Mouse (Mus musculus): Measurements from ENCODE around the gene Tnp2. TPM values are rescaled to one million over a fixed set of nuclear protein-coding genes. Genes with fewer than 3 reads are reported as not detected.
"Not testable (repeated sequence)": the region's sequence is repeated elsewhere in the genome, so short reads cannot be mapped to it uniquely, and the experiment has no call there.

Gene Tnp2
- polyA plus RNA-seq, 1 experiment from 2014 or later, result not detected

- H3K27me3 ChIP-seq (replicated peaks; ENCODE audit: low read depth, poor library complexity, severe bottlenecking), result no peaks in the 10 kb centered on the region
- no peak overlapping the region for H3K27ac ChIP-seq (replicated peaks)
- WGBS, result 69% methylated on average over 3 of the region's 3 CpGs
- H3K36me3 ChIP-seq (replicated peaks), result no peaks in the 10 kb centered on the region
- peaks cover 6% of the 10 kb centered on the region; the same call in 1 of the 2 replicates for H3K4me1 ChIP-seq
- H3K9me3 ChIP-seq, result no peaks in the 10 kb centered on the region; the same call in 1 of the 2 replicates
- DNase-seq (ENCODE audit: low spot score), result no peak
- H3K4me3 ChIP-seq, result no peak overlapping the region
These were observed 31.5 kb upstream of the Tnp2 start for GRCm38 (mm10) chr16:10819966-10820365.

GRCm38 (mm10) chr16:10818579-10819135 lies 30.2 kb upstream of the Tnp2 start:
- Histone ChIP-seq H3K4me1 (peaks cover 4% of the 10 kb centered on the region; the same call in 1 of the 2 replicates), H3K27me3 (replicated peaks; ENCODE audit: low read depth, poor library complexity, severe bottlenecking) (no peaks in the 10 kb centered on the region), H3K36me3 (replicated peaks) (no peaks in the 10 kb centered on the region), H3K4me3 (no peak overlapping the region), H3K9me3 (no peaks in the 10 kb centered on the region; the same call in 1 of the 2 replicates), H3K27ac (replicated peaks) (no peak overlapping the region)
- no peak for DNase-seq (ENCODE audit: low spot score)
- 78% methylated on average over 4 of the region's 4 CpGs for WGBS

- no peaks in the 10 kb centered on the region for H3K36me3 ChIP-seq (replicated peaks)
- no peaks in the 10 kb centered on the region for H3K9me3 ChIP-seq
- no peaks in the 10 kb centered on the region for H3K4me1 ChIP-seq
- no peaks in the 10 kb centered on the region for H3K27me3 ChIP-seq (replicated peaks; ENCODE audit: low read depth, poor library complexity, severe bottlenecking)
- no peak for DNase-seq (ENCODE audit: low spot score)
- no peak overlapping the region for H3K27ac ChIP-seq (replicated peaks)
- 83% methylated on average over 4 of the region's 4 CpGs for WGBS
- H3K4me3 ChIP-seq, result no peak overlapping the region
These were observed 26.4 kb upstream of the Tnp2 start for GRCm38 (mm10) chr16:10814864-10815263.

GRCm38 (mm10) chr16:10813726-10814125 lies 25.3 kb upstream of the Tnp2 start:
- Histone ChIP-seq H3K4me1 (no peaks in the 10 kb centered on the region), H3K9me3 (no peaks in the 10 kb centered on the region), H3K4me3 (no peak overlapping the region), H3K36me3 (replicated peaks) (no peaks in the 10 kb centered on the region), H3K27me3 (replicated peaks; ENCODE audit: low read depth, poor library complexity, severe bottlenecking) (no peaks in the 10 kb centered on the region), H3K27ac (replicated peaks) (no peak overlapping the region)
- no peak for DNase-seq (ENCODE audit: low spot score)
- WGBS, result 78% methylated on average over 4 of the region's 4 CpGs

DNA sequence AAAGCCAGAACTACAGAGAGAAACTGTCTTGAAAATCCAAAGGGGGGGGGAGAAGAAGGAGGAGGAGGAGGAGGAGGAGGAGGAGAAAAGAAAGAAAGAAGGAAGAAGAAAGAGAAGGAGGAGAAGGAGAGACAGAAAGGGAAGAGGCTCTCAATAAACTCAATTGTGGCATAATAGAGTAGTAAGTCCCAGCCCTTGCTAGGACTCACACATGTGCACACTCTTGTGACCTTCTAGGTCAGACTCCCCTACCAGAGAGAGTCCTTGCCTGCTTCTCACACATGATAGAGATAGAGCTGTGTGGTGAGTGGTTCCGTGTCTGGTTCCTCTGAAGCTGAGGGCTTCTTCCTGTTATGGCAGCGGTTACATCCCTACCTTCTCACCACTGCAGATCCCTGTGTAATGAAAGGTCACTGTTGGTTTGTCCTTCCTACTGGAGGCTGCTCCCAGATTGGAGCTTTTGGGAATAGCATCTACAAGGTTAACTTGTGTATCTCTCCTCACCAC lies 24.5 kb upstream of the Tnp2 start, which contains the start of gene Gm11172:
Gene Gm11172, plus strand, starts transcription at position 51 of the 507 bp plus-strand sequence.
- H3K9me3 ChIP-seq, result no peaks in the 10 kb centered on the region
- H3K27me3 ChIP-seq (replicated peaks; ENCODE audit: low read depth, poor library complexity, severe bottlenecking), result no peaks in the 10 kb centered on the region
- H3K27ac ChIP-seq (replicated peaks), result no peak within 1 kb of the TSS
- H3K4me3 ChIP-seq, result no peak within 1 kb of the TSS
- 85% methylated on average over 2 of the region's 2 CpGs for whole genome bisulfite sequencing
- H3K36me3 ChIP-seq (replicated peaks), result no peaks in the 10 kb centered on the region
- H3K4me1 ChIP-seq, result no peaks in the 10 kb centered on the region
- no peak for DNase-seq (ENCODE audit: low spot score)

- WGBS, result 89% methylated on average over 1 of the region's 1 CpGs
- DNase-seq (ENCODE audit: low spot score), result no peak
- Histone ChIP-seq H3K27me3 (replicated peaks; ENCODE audit: low read depth, poor library complexity, severe bottlenecking) (no peaks in the 10 kb centered on the region), H3K36me3 (replicated peaks) (no peaks in the 10 kb centered on the region), H3K4me1 (0 out of 2 replicates have a peak, but pooled peaks cover 4% of the 10 kb centered on the region), H3K9me3 (no peaks in the 10 kb centered on the region), H3K4me3 (no peak overlapping the region), H3K27ac (replicated peaks) (no peak overlapping the region)
These were observed 21.9 kb upstream of the Tnp2 start for GRCm38 (mm10) chr16:10810376-10810775.

- no peaks in the 10 kb centered on the region for H3K9me3 ChIP-seq
- 0 out of 2 replicates have a peak, but pooled peaks cover 4% of the 10 kb centered on the region for H3K4me1 ChIP-seq
- no peak within 1 kb of the TSS for H3K4me3 ChIP-seq
- H3K36me3 ChIP-seq (replicated peaks), result no peaks in the 10 kb centered on the region
- WGBS, result 79% methylated on average over 10 of the region's 10 CpGs
- no peaks in the 10 kb centered on the region for H3K27me3 ChIP-seq (replicated peaks; ENCODE audit: low read depth, poor library complexity, severe bottlenecking)
- no peak within 1 kb of the TSS for H3K27ac ChIP-seq (replicated peaks)
- DNase-seq (ENCODE audit: low spot score), result no peak
These were observed 17.5 kb upstream of the Tnp2 start, which contains the start of gene Prm1 for GRCm38 (mm10) chr16:10805789-10806527. TSS of gene Prm1 (minus strand) at chr16:10805839.

DNA sequence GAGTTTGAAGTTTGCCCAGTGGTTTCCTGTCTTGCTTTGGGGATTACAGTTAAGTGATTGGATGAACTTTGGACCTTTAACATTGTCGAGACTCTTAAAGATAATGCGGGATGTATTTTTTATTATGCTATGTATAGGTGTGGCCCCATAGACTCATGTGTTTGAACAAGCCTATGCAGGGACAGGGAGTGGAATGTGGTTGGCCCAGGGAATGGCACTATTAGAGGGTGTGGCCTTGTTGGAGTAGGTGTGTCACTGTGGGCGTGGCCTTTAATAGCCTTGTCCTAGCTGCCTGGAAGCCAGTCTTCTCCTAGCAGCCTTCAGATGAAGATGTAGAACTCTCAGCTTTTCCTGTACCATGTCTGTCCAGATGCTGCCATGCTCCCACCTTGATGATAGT lies 14.0 kb upstream of the Tnp2 start:
- not testable (repeated sequence) for H3K36me3 ChIP-seq (replicated peaks); H3K27ac ChIP-seq (replicated peaks); H3K4me3 ChIP-seq; DNase-seq (ENCODE audit: low spot score); H3K4me1 ChIP-seq; H3K9me3 ChIP-seq
- peaks cover 15% of the 10 kb centered on the region for H3K27me3 ChIP-seq (replicated peaks; ENCODE audit: low read depth, poor library complexity, severe bottlenecking)
- 85% methylated on average over 3 of the region's 3 CpGs for WGBS

GRCm38 (mm10) chr16:10796034-10796433 lies 7.6 kb upstream of the Tnp2 start, which contains the start of gene Prm2:
TSS of gene Prm2 (minus strand) at chr16:10796134.
- Histone ChIP-seq H3K36me3 (replicated peaks) (no peaks in the 10 kb centered on the region), H3K9me3 (no peaks in the 10 kb centered on the region), H3K27me3 (replicated peaks; ENCODE audit: low read depth, poor library complexity, severe bottlenecking) (peaks cover 47% of the 10 kb centered on the region), H3K4me3 (no peak within 1 kb of the TSS), H3K4me1 (0 out of 2 replicates have a peak, but pooled peaks cover 3% of the 10 kb centered on the region), H3K27ac (replicated peaks) (no peak within 1 kb of the TSS)
- no peak for DNase-seq (ENCODE audit: low spot score)
- WGBS, result 80% methylated on average over 6 of the region's 6 CpGs

- no peak for DNase-seq (ENCODE audit: low spot score)
- peaks cover 30% of the 10 kb centered on the region for H3K4me1 ChIP-seq
- 80% methylated on average over 9 of the region's 9 CpGs for WGBS
- peaks cover 28% of the 10 kb centered on the region for H3K27me3 ChIP-seq (replicated peaks; ENCODE audit: low read depth, poor library complexity, severe bottlenecking)
- H3K36me3 ChIP-seq (replicated peaks), result no peaks in the 10 kb centered on the region
- H3K27ac ChIP-seq (replicated peaks), result no peak within 1 kb of the TSS
- no peak within 1 kb of the TSS for H3K4me3 ChIP-seq
- no peaks in the 10 kb centered on the region for H3K9me3 ChIP-seq
These were observed 2.2 kb upstream of the Tnp2 start, which contains the start of gene Prm3 for GRCm38 (mm10) chr16:10790702-10791101. TSS of gene Prm3 (minus strand) at chr16:10790914.

DNA sequence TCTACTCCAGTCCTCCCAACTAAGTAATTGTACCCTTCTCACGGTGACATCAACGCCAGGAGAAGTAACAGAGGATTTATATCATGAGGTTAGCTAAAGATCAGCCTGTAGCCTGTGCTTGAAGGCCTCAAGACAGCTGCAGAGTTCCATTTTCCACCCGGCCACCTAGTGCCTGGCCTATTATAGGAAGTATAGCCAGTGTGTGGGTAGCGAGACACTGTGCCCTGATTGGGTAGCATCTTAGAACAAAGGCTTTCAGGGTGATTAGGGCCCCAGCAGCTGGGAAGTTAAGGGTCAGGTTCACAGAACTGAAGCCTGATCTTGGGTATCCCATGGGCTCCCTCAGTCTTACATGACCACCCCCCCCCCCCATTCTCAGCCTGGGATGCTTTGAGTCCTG lies 406 bp upstream of the Tnp2 start:
- Histone ChIP-seq H3K4me1 (peaks cover 46% of the 10 kb centered on the region), H3K27me3 (replicated peaks; ENCODE audit: low read depth, poor library complexity, severe bottlenecking) (peaks cover 27% of the 10 kb centered on the region), H3K4me3 (no peak overlapping the region), H3K36me3 (replicated peaks) (no peaks in the 10 kb centered on the region), H3K27ac (replicated peaks) (no peak overlapping the region), H3K9me3 (no peaks in the 10 kb centered on the region)
- DNase-seq (ENCODE audit: low spot score), result no peak
- 67% methylated on average over 4 of the region's 4 CpGs for WGBS

DNA sequence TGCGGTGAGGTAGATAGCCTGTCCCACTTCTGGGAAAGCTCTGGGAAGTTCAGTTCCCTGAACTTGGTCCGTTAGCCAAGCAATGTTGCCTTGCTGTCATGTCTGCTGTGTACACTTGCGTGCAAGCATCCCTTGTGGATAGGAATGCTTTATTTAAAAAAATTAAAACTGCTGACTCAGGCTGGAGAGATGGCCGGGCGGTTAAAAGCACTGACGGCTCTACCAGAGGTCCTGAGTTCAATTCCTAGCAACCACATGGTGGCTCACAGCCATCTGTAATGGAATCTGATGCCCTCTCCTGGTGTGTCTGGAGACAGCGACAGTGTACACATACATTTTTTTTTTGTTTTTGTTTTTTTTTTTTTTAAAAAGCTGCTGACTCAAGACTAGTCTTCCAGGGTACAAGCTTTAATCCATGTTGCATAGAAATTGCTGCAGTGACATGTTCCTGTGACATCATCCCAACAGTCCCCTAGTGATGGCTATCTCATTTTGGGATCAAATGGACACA lies 857 bp downstream of the Tnp2 start:
- H3K27me3 ChIP-seq (replicated peaks; ENCODE audit: low read depth, poor library complexity, severe bottlenecking), result peaks cover 40% of the 10 kb centered on the region
- no peak overlapping the region for H3K27ac ChIP-seq (replicated peaks)
- no peaks in the 10 kb centered on the region for H3K36me3 ChIP-seq (replicated peaks)
- H3K4me3 ChIP-seq, result no peak overlapping the region
- 82% methylated on average over 7 of the region's 7 CpGs for WGBS
- no peak for DNase-seq (ENCODE audit: low spot score)
- no peaks in the 10 kb centered on the region for H3K9me3 ChIP-seq
- peaks cover 58% of the 10 kb centered on the region for H3K4me1 ChIP-seq
